Mouse (Mus musculus) C2C12 (cell line): ENCODE measurements around the gene Dnah8. TPM values are rescaled to one million over a fixed set of nuclear protein-coding genes. Genes with fewer than 3 reads are reported as not detected.

ENCODE experiments used
- H3K27me3 ChIP-seq: one replicate; pipeline ENCODE4 v1.6.1; 2011; ENCODE audit not compliant: control insufficient read depth, insufficient read depth, insufficient read length
- H3K36me3 ChIP-seq: one replicate; pipeline ENCODE4 v1.6.1; 2011; ENCODE audit not compliant: control insufficient read depth, insufficient read depth
- H3K4me3 ChIP-seq: one replicate; pipeline ENCODE4 v1.5.1; 2011; ENCODE audit warnings: mild to moderate bottlenecking, control low read depth; ENCODE audit not compliant: poor library complexity, insufficient read depth, severe bottlenecking
- H3K79me2 ChIP-seq: one replicate; pipeline ENCODE4 v1.6.1; 2011; ENCODE audit not compliant: control insufficient read depth, insufficient read depth
- H3K79me3 ChIP-seq: one replicate; pipeline ENCODE4 v1.6.1; 2011; ENCODE audit warnings: low read depth, control low read depth
- H3ac ChIP-seq: one replicate; pipeline ENCODE3; 2011; ENCODE audit warnings: low read depth; ENCODE audit not compliant: control insufficient read depth, insufficient read length
- CEBPB ChIP-seq: IDR thresholded peaks from one replicate; pipeline ENCODE4 v1.6.1; 2011; ENCODE audit warnings: low read depth, mild to moderate bottlenecking, control low read depth, moderate library complexity
- CTCF ChIP-seq: IDR thresholded peaks from one replicate; pipeline ENCODE4 v1.5.1; 2011; ENCODE audit not compliant: control insufficient read depth, insufficient read depth, insufficient read length
- FOSL1 ChIP-seq: IDR thresholded peaks from one replicate; pipeline ENCODE4 v1.8.0; 2011; ENCODE audit warnings: mild to moderate bottlenecking, low read length; ENCODE audit not compliant: poor library complexity, insufficient read depth, severe bottlenecking
- MAX ChIP-seq: IDR thresholded peaks from one replicate; pipeline ENCODE4 v1.6.1; 2011; ENCODE audit warnings: mild to moderate bottlenecking, control low read depth
- MYOD1 ChIP-seq: IDR thresholded peaks from one replicate; pipeline ENCODE4 v1.6.1; 2011; ENCODE audit warnings: low read depth; ENCODE audit not compliant: control insufficient read depth, insufficient read length
- MYOG ChIP-seq: IDR thresholded peaks from one replicate; pipeline ENCODE4 v1.6.1; 2011; ENCODE audit not compliant: control insufficient read depth, insufficient read length; ENCODE audit errors: extremely low read depth
- USF1 ChIP-seq: IDR thresholded peaks from one replicate; pipeline ENCODE4 v1.6.1; 2011; ENCODE audit warnings: low read depth, mild to moderate bottlenecking, control low read depth, moderate library complexity
- polyA plus RNA-seq: library from polyadenylated mRNA; unstranded; fragments of >200 nt; fragmentation: generic; extraction: Trizol; gene quantifications from one replicate; pipeline ENCODE4 v1.2.1, GENCODE M21; 2012; ENCODE audit warnings: missing spikeins

The Dnah8 gene
- polyA plus RNA-seq, 1 experiment: 0.32 TPM

GRCm38 (mm10) chr17:30792396-30792795 lies 168.2 kb downstream of the Dnah8 start:
- no peaks in the 10 kb centered on the region for H3K79me2 ChIP-seq
- no peaks in the 10 kb centered on the region for H3K36me3 ChIP-seq
- H3K4me3 ChIP-seq: no peak overlapping the region
- peaks cover 17% of the 10 kb centered on the region for H3K27me3 ChIP-seq
- no peaks in the 10 kb centered on the region for H3K79me3 ChIP-seq
- no peak for TF ChIP-seq MYOG
- TF ChIP-seq FOSL1: no peak
- no peak for TF ChIP-seq CTCF
- TF ChIP-seq CEBPB: no peak
- no peak for TF ChIP-seq USF1
- no peak for TF ChIP-seq MAX
- no peak for TF ChIP-seq MYOD1
- no peak overlapping the region for H3ac ChIP-seq

GRCm38 (mm10) chr17:30796616-30797015 lies 172.5 kb downstream of the Dnah8 start:
- H3K79me2 ChIP-seq: no peaks in the 10 kb centered on the region
- TF ChIP-seq MYOD1 (no peak), MAX (no peak), USF1 (no peak), FOSL1 (no peak), CEBPB (no peak), MYOG (no peak), CTCF (no peak)
- no peak overlapping the region for H3ac ChIP-seq
- no peaks in the 10 kb centered on the region for H3K36me3 ChIP-seq
- H3K79me3 ChIP-seq: no peaks in the 10 kb centered on the region
- H3K27me3 ChIP-seq: peaks cover 11% of the 10 kb centered on the region
- no peak overlapping the region for H3K4me3 ChIP-seq

GRCm38 (mm10) chr17:30800261-30800985 lies 176.3 kb downstream of the Dnah8 start:
- TF ChIP-seq MYOD1 (no peak), USF1 (no peak), MYOG (no peak), MAX (no peak), CEBPB (no peak), FOSL1 (no peak), CTCF (no peak)
- Histone ChIP-seq H3K79me3 (no peaks in the 10 kb centered on the region), H3K36me3 (no peaks in the 10 kb centered on the region), H3K4me3 (no peak overlapping the region), H3ac (no peak overlapping the region), H3K27me3 (peaks cover 14% of the 10 kb centered on the region), H3K79me2 (no peaks in the 10 kb centered on the region)

- Histone ChIP-seq H3ac (no peak overlapping the region), H3K4me3 (no peak overlapping the region), H3K36me3 (no peaks in the 10 kb centered on the region), H3K27me3 (peaks cover 18% of the 10 kb centered on the region), H3K79me2 (no peaks in the 10 kb centered on the region), H3K79me3 (no peaks in the 10 kb centered on the region)
- TF ChIP-seq MYOG (no peak), FOSL1 (no peak), CTCF (no peak), CEBPB (no peak)
These were observed 179.5 kb downstream of the Dnah8 start for GRCm38 (mm10) chr17:30803668-30804067.

- Histone ChIP-seq H3K27me3 (peaks cover 18% of the 10 kb centered on the region), H3ac (no peak overlapping the region), H3K4me3 (no peak overlapping the region), H3K36me3 (no peaks in the 10 kb centered on the region), H3K79me2 (no peaks in the 10 kb centered on the region), H3K79me3 (no peaks in the 10 kb centered on the region)
- TF ChIP-seq CEBPB (no peak), MYOG (no peak), MYOD1 (no peak), MAX (no peak), CTCF (no peak), USF1 (no peak), FOSL1 (no peak)
These were observed 180.8 kb downstream of the Dnah8 start for GRCm38 (mm10) chr17:30804955-30805354.
